Mouse (Mus musculus): ENCODE measurements around the gene S1pr1.

The S1pr1 gene

DNA sequence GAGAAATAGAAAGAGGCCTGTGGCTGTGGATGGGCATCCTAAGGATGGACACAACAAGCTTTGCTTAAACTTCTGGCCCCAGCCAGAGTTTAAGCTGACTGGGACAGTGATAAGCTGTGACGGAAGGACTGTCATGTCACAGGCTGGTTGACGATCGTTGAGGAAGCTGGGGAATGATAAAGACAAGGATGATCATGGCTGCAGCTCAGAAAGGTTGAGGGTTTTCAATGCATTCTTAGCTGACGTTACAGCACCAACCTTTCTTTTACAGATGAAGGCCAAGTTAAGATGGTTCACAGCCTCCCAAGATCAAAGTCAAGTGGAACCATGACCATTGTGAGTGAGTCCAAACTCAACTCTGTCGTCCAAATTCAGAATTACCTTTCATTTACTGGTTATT lies 40.2 kb downstream of the S1pr1 start:
- no peak for DNase-seq (ENCODE audit: low read depth, low spot score)

GRCm38 (mm10) chr3:115673663-115674157 lies 41.2 kb downstream of the S1pr1 start:
- no peak for DNase-seq (ENCODE audit: low read depth, low spot score)

DNA sequence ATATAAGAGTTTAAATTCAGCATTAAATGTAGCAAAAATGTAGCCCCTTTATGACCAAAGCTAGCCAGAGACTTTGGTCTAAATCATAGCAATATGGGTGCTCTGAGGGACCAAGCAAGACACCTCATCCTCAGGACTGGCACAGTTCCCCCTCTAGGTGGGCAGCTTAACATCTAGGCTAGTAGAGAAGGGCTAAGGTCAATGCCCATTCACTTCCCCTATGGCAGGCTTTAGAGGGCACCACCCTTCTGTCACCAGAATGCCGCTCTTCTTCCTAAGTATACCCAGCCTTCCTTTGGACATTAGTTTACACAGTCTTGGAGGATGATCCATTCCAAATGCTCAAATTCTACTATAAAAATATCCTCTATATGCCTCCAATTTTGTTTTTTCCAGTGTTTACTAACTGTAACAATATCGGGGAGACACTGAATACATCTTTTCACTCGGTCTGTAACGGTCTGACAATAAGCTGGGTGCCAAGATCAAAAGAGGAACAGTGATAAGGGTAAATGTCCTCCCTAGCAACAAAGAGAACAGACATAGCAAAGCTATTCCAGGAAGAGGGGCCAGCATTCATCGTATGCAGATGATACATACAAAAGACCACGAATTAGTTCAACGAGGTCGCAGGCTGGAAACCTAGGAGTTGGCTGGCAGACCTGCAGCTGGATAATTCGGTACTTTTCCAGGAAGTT lies 41.8 kb downstream of the S1pr1 start:
- DNase-seq (ENCODE audit: low read depth, low spot score): no peak

DNA sequence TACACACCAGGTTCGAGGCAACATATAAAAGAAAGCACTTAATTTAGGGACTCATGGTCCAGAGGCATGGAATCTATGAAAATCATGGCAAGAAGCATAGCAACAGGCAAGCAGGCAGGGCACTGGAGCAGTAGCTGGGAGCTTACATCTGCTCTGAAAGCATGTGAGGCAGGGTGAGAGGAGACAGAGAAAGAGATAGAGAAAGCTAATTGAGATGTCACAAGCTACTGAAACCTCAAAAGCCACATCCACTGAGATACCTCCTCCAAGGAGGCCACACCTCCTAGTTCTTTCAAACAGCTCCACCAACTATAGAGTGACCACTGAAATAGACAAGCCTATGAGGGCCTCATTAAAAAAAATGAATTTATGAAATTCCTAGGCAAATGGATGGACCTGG lies 45.6 kb downstream of the S1pr1 start:
- DNase-seq (ENCODE audit: low read depth, low spot score): no peak

DNA sequence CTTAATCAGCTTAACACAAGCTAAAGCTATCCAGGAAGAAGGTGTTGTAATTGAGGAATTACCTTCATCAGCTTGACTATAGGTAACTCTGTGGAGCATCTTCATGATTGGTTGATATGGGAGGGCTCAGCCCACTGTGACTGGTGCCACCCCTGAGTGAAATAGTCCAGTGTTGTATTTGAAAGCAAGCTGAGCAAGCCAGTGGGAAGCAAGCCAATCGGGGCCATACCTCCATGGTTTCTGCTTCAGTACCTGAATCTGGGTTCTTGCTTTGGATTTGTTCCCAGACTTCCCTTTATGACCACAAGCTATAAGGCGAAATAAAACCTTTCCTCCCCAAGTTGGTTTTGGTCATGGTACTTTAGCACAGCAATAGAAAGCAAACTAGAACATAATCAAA lies 47.7 kb downstream of the S1pr1 start:
- no peak for DNase-seq (ENCODE audit: low read depth, low spot score)

GRCm38 (mm10) chr3:115666547-115666946 lies 48.3 kb downstream of the S1pr1 start:
- DNase-seq (ENCODE audit: low read depth, low spot score): no peak

- DNase-seq (ENCODE audit: low read depth, low spot score): no peak
Observed at GRCm38 (mm10) chr3:115664497-115664896, 50.4 kb downstream of the S1pr1 start.

DNA sequence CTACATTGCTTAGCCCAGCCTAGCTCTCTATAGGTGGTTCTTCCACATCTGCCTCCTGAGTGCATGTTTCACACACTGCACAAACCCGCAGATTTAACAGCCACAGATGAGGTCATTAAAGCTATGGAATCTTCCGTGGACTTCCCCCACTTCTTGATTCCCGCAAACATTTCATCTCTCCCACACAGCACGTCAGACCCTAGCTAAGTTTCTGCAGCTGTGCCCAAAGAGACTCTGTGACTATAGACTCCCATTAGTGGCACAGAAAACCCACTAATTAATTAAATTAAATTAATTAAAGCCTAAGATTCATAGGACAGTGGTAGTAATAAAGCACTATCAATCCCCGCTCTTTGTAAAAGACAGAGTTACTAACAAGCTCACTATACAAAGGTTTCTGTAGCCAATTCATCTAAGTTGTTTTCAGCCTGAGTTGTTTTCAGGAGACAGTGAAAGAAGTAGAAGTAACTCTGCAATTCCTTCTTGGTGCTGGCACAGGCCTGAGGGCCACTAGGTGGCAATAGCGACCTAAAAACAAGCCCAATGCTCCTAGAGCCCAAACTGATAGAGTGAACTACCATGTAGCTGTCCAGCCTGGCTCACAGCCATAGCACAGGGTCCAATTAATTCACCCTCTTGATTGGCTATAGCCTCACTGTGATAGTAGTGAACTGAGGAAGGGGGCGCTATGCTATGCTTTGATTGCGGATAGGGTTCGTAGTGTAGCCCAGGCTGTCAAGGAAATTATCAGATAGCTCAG lies 54.0 kb downstream of the S1pr1 start:
- DNase-seq (ENCODE audit: low read depth, low spot score): peak; percentile 47
